Mouse (Mus musculus) adrenal gland, postnatal 10 days (tissue): ENCODE results near the gene Klk1b5. TPM values are rescaled to one million over a fixed set of nuclear protein-coding genes. Genes with fewer than 3 reads are reported as not detected.
A peak's percentile ranks its signal among the peaks of the same experiment; 100 is the strongest.
"Not testable (repeated sequence)": the region's sequence is repeated elsewhere in the genome, so short reads cannot be mapped to it uniquely, and the experiment has no call there.

Experiments used
- DNase-seq: peaks from one replicate; pipeline ENCODE4 v3.0.0; 2021; ENCODE audit warnings: mixed read lengths
- long read RNA-seq, 2 experiments: library from polyadenylated mRNA; stranded (forward); transcript quantifications; one replicate each; pipeline ENCODE4 v2.0.0; 2021
- total RNA-seq, 2 experiments: library from RNA; stranded (reverse); gene quantifications; 2 replicates each; pipeline ENCODE4 v1.2.3; 2021

Gene Klk1b5
- total RNA-seq: not detected
- long read RNA-seq, experiment 1: 0 reads
- long read RNA-seq, experiment 2: 0 reads

GRCm38 (mm10) chr7:44215645-44216044 is at the start of gene Klk1b5:
Gene Klk1b5, plus strand, starts transcription at chr7:44215945.
- no peak for DNase-seq

GRCm38 (mm10) chr7:44179299-44180045 is 36.3 kb upstream of the Klk1b5 start:
- no peak for DNase-seq

- not testable (repeated sequence) for DNase-seq
Observed at GRCm38 (mm10) chr7:44186516-44186915, 29.2 kb upstream of the Klk1b5 start.

DNA sequence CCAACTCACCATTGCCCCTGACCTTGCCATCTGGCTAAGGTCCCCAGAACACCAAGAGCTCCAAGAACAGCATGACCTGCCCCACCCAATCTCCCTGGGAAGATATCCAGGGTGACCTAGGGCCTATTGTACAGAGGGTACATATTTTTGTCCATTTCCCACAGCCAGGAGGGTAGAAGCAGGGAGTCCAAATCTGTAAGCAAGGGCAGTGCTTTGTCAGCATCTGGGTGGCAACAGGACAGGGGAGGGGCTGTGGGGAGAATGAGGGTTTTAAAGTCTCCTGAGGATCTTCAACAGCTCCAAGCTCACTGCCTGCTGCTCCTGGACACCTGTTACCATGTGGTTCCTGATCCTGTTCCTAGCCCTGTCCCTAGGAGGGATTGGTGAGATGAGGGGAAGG is 27.8 kb upstream of the Klk1b5 start, which contains the start of gene Klk1b24:
Klk1b24 (plus strand) TSS at position 301 of the 400 bp plus-strand sequence.
- not testable (repeated sequence) for DNase-seq

DNA sequence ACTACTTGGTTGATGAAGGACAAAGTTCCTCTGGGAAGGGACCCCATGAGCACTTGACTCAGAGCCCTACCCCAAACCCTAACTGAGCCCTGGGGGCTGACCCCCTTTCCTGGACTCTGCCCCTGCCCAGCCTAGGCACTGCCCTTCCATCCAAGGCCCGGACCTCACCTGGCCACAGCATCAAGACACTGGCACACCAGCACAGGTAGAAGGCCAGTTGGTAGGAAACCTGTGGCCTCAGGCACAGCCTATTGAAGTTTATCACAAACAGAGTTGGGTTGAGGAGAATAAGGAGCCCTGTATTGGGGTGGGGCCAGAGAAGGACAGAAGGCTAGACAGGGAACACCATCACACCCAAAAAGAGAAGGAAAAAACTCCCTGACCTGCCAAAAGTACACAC is 22.3 kb upstream of the Klk1b5 start:
- DNase-seq: not testable (repeated sequence)

DNA sequence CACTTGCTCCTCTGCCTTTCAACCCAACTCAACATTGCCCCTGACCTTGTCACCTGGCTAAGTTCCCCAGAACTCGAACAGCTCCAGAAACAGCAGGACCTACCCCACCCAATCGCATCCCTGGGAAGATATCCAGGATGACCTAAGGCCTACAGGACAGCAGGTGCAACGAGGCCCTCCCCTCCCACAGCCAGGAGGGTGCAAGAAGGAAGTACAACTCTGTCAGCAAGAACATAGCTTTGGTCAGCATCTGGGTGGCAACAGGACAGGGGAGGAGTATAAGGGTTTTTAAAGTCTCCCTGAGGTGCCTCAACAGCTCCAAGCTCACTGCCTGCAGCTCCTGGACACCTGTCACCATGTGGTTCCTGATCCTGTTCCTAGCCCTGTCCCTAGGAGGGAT is 17.9 kb upstream of the Klk1b5 start, which contains the start of gene Klk1b3:
Klk1b3 (plus strand) TSS at position 301 of the 400 bp plus-strand sequence.
- DNase-seq: no peak

DNA sequence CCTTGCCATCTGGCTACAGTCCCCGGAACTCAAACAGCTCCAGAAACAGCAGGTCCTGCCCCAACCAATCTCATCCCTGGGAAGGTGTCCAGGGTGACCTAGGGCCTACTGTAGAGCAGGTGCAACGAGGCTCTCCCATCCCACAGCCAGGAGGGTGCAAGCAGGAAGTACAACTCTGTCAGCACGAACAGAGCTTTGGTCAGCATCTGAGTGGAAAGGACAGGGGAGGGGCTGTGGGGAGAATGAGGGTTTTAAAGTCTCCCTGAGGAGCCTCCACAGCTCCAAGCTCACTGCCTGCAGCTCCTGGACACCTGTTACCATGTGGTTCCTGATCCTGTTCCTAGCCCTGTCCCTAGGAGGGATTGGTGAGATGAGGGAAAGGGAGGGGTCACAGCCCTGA is 8.6 kb upstream of the Klk1b5 start, which contains the start of gene Klk1b4:
Klk1b4 (plus strand) TSS at position 301 of the 400 bp plus-strand sequence.
- DNase-seq: not testable (repeated sequence)

DNA sequence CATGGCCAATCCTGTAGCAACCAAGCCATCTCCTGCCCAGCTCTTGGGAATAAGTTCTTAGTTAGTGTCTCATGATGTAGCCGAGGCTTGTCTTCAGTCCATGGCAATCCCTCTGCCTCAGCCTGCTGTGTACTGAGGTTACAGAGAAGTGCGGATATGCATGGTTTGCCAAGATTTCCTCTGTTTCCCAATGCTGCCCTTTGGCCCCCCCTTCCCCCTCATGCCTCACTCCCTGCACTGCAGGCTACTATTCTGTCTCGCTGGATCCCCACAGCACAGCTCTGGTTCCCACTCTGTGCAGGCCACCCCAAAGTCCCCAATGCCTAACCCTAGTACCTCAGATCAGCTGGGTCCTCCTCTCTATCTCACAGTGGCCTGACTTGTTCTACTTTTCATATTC is 7.4 kb upstream of the Klk1b5 start:
- no peak for DNase-seq

- not testable (repeated sequence) for DNase-seq
Observed at GRCm38 (mm10) chr7:44221601-44222000, 5.9 kb downstream of the Klk1b5 start.

DNA sequence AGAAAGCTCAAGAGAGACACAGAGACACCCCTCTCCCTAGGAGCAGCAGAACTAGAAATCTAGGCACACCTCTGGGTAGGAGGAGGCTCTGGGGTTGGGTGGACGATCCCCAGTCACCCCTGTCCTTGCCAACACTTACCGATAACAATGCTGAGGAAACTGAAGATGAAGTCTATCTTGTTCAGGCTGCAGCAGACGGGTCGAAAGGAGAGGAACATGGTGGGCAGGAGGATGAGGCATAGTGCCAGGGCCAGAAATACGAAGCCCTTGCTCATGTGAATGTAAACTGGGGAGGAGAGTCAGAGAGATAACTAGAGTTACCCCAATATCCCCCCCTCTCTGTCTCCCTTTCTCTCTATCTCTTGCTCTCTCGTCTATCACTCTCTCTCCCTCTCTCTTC is 6.6 kb downstream of the Klk1b5 start:
- not testable (repeated sequence) for DNase-seq

GRCm38 (mm10) chr7:44225076-44225475 is 9.3 kb downstream of the Klk1b5 start, which contains the start of gene Klk1:
Gene Klk1, plus strand, starts transcription at chr7:44225360.
- no peak for DNase-seq

DNA sequence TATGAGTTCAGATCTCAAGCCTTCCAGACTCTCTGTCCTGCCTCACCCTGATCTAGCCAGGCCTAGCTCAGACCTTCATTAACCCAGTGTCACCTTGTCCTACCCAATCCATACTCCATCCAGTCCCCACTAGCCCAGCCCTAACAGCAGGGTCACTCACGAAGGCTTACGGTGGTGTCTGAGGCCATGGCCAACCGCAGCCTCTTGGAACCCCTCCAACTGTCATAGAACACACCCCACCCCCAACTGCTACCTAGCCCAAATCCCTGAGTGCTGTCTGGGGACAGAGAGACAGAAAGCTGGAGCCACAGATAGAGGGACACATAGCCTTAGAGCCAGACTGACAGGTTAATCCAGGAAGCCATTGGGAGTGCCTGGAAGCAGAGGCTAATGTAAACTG is 20.2 kb downstream of the Klk1b5 start, which contains the start of gene Gm36864:
Gm36864 (plus strand) TSS at position 269 of the 400 bp plus-strand sequence.
- no peak for DNase-seq

- DNase-seq: no peak
Observed at GRCm38 (mm10) chr7:44239913-44240312, 24.2 kb downstream of the Klk1b5 start.

GRCm38 (mm10) chr7:44240712-44241111 is 25.0 kb downstream of the Klk1b5 start:
- no peak for DNase-seq

DNA sequence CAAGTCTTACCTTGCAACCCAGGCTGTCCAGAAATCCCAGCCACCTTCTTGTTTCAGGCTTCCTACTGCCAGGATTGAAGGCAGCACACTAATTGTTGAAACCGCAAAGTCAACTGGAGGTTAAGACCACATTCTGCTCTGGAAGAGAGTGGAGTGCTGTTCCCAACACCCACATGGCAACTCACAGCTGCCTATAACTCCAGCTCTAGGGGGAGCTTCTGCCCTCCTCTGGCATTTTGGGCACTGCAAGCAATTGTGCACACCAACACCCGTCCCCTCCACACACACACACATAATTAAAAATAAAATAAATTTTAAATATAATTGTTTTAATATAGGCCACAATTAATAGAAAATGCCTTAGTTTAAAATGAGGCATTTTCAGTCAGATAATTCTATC is 25.4 kb downstream of the Klk1b5 start:
- no peak for DNase-seq

GRCm38 (mm10) chr7:44244080-44244479 is 28.3 kb downstream of the Klk1b5 start:
- DNase-seq: no peak

DNA sequence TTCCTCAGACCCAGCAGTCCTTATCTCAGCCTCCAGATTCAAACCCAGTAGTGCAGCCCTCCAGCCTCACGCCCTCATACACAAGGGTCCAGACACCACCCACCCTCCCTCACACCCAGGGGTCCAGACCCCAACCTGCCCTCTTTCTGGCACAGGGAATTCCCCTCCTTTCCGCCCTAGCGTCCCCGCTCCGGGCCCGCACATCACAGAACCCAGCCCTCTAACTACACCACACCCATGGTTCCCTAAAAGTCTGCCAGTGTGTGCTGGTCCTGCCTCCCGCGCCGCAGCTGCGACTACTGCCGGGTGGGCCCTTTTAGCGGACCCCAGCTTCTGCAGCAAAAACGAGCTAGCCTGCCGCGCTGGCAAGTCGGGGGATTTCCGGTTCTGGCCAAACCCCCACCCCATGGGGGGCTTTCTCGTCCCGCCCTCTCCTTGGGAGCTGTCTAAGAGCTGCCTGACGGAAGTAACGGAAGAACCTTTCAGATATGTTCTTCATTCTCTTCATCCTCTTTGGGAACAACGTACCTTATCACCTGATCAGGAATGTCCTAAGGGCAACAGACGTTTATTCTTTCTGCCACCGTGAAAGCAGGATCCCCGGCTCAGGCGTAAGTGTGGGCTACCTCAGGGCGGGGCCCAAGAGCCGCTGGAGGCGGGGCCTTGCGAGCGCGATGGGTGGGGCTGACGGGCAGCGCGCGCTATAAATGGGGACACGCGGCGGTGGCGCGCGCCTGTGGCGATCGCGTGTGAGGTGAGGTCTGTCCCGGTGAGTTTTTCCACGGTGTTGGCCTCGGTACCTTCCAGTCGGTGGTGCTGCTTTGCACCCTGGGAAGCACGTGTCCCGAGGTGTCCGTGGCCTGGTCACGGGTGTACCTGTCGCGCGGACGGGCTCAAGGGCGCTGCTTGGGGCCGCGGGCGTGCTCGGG is 30.6 kb downstream of the Klk1b5 start, which contains the start of the genes 1700028J19Rik and 2410002F23Rik:
1700028J19Rik (minus strand) TSS at position 641 of the 929 bp plus-strand sequence.
2410002F23Rik (plus strand) TSS at position 668 of the 929 bp plus-strand sequence.
- peak; percentile 94 for DNase-seq

DNA sequence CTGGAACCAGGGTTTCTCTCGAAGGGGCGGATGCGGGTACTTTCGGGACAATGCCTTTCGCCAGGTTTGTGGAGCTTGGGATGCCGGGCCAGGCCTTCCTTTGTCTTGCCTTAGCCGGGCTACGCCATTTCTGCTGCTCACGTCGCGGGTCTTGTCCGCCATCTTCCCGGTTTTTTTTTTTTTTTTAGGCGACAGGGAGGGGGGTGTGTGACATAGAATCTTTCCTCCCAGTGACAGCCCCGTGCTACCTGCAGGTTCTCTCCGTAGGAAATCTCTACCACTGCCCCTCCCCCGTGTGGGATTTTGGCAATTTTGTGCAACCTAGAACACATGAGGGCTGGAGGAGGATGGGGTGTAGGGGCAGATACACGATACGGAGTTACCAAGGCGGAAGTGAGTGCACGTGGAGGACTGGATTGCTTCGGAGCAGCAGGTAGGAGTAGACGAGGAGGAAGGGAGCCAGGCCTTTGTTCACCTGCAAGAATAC is 31.3 kb downstream of the Klk1b5 start:
- no peak for DNase-seq

- DNase-seq: no peak
Observed at GRCm38 (mm10) chr7:44247971-44248370, 32.2 kb downstream of the Klk1b5 start.

DNA sequence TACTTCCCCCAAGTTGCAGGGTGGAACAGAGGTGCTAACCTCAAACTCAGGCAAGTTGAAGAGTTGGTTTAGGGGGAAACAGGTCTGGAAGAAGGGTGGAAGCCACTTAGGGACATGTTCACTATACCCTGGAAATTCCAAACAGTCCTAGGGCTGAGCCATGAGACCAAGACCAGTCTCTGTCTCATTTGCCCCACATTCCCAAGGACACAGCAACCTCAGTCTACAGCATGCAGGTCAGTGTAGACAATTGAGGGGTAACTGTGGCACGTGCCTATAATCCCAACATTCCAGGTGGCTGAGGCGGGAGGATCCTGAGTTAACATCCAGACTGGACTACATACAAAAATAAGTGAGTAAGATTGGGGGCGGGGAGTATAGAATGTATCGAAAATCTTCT is 33.5 kb downstream of the Klk1b5 start:
- no peak for DNase-seq

DNA sequence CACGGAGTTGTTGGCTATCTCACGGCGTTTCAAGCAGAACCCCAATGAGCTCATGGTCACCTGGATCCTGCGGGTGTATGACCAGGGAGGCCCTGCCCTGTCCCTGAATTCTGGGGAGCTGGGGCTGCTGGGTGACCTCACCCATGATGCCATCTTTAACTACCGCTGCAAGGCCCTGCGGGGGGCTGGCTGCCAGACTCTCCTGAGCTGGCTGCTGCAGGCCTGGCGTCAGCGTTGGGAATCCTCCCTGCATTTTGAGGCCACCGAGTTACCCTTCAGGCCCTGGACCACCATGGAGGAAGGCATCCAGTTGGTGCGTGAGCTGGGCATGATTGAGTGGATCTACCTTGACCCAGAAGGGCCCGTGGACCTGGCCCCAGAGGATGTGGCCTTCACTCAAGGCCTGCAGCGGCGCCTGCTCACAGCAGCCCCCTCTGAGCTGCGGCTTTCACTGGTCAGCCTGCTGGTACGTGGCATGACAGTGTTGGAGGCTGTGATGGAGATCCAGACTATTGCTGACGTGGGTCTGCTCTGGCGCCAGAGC is 35.1 kb downstream of the Klk1b5 start:
- DNase-seq: peak; percentile 80
